ENCODE assay signal across 19 mouse cellular contexts in genomic region chr2:26434791-26435572, GRCm38 (mm10). TPM values are rescaled to one million over a fixed set of nuclear protein-coding genes. Genes with fewer than 3 reads are reported as not detected.
DNase-seq lines count a peak whose midpoint lies in the region; ATAC-seq lines count a peak whose summit lies in the region.
"Had no signal": no experiment of that assay in that cellular context is flagged by ENCODE, and none has a peak within 500 bp of the region (broad histone marks: within the 10 kb centered on the region; RNA-seq: fewer than 3 reads in every experiment).

No protein-coding gene starts in this region.

- H3K9me3 ChIP-seq in liver, embryonic 15.5 days (replicated peaks): no peaks in the 10 kb centered on the region
- H3K9me3 ChIP-seq: embryonic facial prominence, embryonic 10.5 days; heart, embryonic 13.5 days; intestine, embryonic 15.5 days; limb, embryonic 13.5 days had no signal

- H3K36me3 ChIP-seq in liver, embryonic 15.5 days (replicated peaks): peaks cover 83% of the 10 kb centered on the region

- peak; percentile 69 for ATAC-seq in liver, embryonic 15.5 days (ENCODE audit: insufficient read depth)
- ATAC-seq: intestine, embryonic 15.5 days; lung, postnatal 0 days had no signal

- H3K27ac ChIP-seq in liver, embryonic 15.5 days (replicated peaks): peak overlapping the region; percentile 58
- H3K27ac ChIP-seq: embryonic facial prominence, embryonic 10.5 days; heart, embryonic 13.5 days; hindbrain, embryonic 14.5 days; intestine, embryonic 15.5 days; limb, embryonic 13.5 days had no signal

- no peak overlapping the region for H3K4me3 ChIP-seq in liver, embryonic 15.5 days (replicated peaks)
- H3K4me3 ChIP-seq: embryonic facial prominence, embryonic 10.5 days; heart, embryonic 13.5 days; intestine, embryonic 15.5 days; limb, embryonic 13.5 days had no signal

- WGBS in liver, embryonic 15.5 days (ENCODE audit: insufficient replicate concordance): 69% methylated on average over 7 of the region's 7 CpGs

- no peak overlapping the region for H3K9ac ChIP-seq in liver, embryonic 15.5 days
- H3K9ac ChIP-seq: heart, embryonic 13.5 days; hindbrain, embryonic 14.5 days; intestine, embryonic 15.5 days; limb, embryonic 13.5 days had no signal

- peak overlapping the region; percentile 21; the same call in 1 of the 2 replicates for H3K4me2 ChIP-seq in liver, embryonic 15.5 days
- H3K4me2 ChIP-seq: heart, embryonic 13.5 days; hindbrain, embryonic 14.5 days; intestine, embryonic 15.5 days; limb, embryonic 13.5 days; midbrain, embryonic 11.5 days had no signal

- DNase-seq in adipocyte (ENCODE audit: low spot score): peak; percentile 54
- DNase-seq in kidney, adult 8-10 months: peak; percentile 64 to 73
- peak; percentile 74 to 79 for DNase-seq in kidney, postnatal 36 days
- DNase-seq in spleen, postnatal 36 days (ENCODE audit: low spot score in 2 of 2): no peak
- no peak for DNase-seq in right cerebral cortex, postnatal 36 days (ENCODE audit: low spot score in 2 of 2)
- no peak for DNase-seq in lung, adult 18-20 months
- DNase-seq: B cell, adult 2 months; cerebellum, adult 8-10 months; heart, adult 18-20 months; layer of hippocampus, adult 9-11 months; thymus, adult 2 months had no signal

- peaks cover 41% of the 10 kb centered on the region for H3K4me1 ChIP-seq in liver, embryonic 15.5 days (replicated peaks)
- H3K4me1 ChIP-seq: embryonic facial prominence, embryonic 10.5 days; intestine, embryonic 15.5 days had no signal

- H3K27me3 ChIP-seq in liver, embryonic 15.5 days: no peaks in the 10 kb centered on the region
- H3K27me3 ChIP-seq: heart, embryonic 13.5 days; intestine, embryonic 15.5 days; limb, embryonic 13.5 days had no signal

RNA-seq across cellular contexts. Expression of gene Sec16a, which starts 10.0 kb away (rescaled TPM):
- polyA plus RNA-seq in liver, embryonic 15.5 days (2015; fragmentation: Nextera tagmentation; extraction: Ambion mirVana): 8.8 and 9.6 TPM in 2 replicates

RNA-seq across cellular contexts. Expression of gene Inpp5e, which starts 26.0 kb away (rescaled TPM):
- 6.0 and 6.1 TPM in 2 replicates for polyA plus RNA-seq in liver, embryonic 15.5 days (2015; fragmentation: Nextera tagmentation; extraction: Ambion mirVana)

RNA-seq across cellular contexts. Expression of gene Pmpca, which starts 45.8 kb away (rescaled TPM):
- polyA plus RNA-seq in liver, embryonic 15.5 days (2015; fragmentation: Nextera tagmentation; extraction: Ambion mirVana): 61.5 and 61.6 TPM in 2 replicates

RNA-seq across cellular contexts. Expression of gene Entr1, which starts 45.9 kb away (rescaled TPM):
- polyA plus RNA-seq in liver, embryonic 15.5 days (2015; fragmentation: Nextera tagmentation; extraction: Ambion mirVana): 38.2 and 42.8 TPM in 2 replicates

RNA-seq across cellular contexts. Expression of gene Snapc4, which starts 54.5 kb away (rescaled TPM):
- 8.4 and 10.8 TPM in 2 replicates for polyA plus RNA-seq in liver, embryonic 15.5 days (2015; fragmentation: Nextera tagmentation; extraction: Ambion mirVana)

Comparison
In these comparisons a context has a peak if more than half of its experiments do, and no peak if none do; other contexts are left out.
1. DNase-seq: peak in adipocyte (single experiment), kidney, adult 8-10 months (2 of 2) and kidney, postnatal 36 days (2 of 2); none in spleen, postnatal 36 days (0 of 2), right cerebral cortex, postnatal 36 days (0 of 2) and lung, adult 18-20 months (0 of 2).